Mouse (Mus musculus): ENCODE measurements around the gene Lrp8.

The Lrp8 gene

GRCm38 (mm10) chr4:107923803-107924194, 121.7 kb downstream of the Lrp8 start:
- no peak for DNase-seq

Measured in kidney, adult 8-10 months (tissue).